Mouse (Mus musculus): ENCODE results near the gene Tesc.

The Tesc gene

GRCm38 (mm10) chr5:118027698-118028190 lies at the start of gene Tesc:
TSS of gene Tesc (plus strand) at chr5:118027743.
- CTCF ChIA-PET, result no interaction called here

GRCm38 (mm10) chr5:117978159-117978697 lies 49.3 kb upstream of the Tesc start:
- CTCF ChIA-PET, result no interaction called here

GRCm38 (mm10) chr5:117979082-117979481 lies 48.5 kb upstream of the Tesc start:
- CTCF ChIA-PET, result no interaction called here

GRCm38 (mm10) chr5:117980921-117981320 lies 46.6 kb upstream of the Tesc start:
- CTCF ChIA-PET, result interaction anchor here (0.6 kb wide), 1 partner anchor 17 kb away, joined by 13 read pairs; no protein-coding TSS in a partner anchor

GRCm38 (mm10) chr5:117981943-117982342 lies 45.6 kb upstream of the Tesc start:
- CTCF ChIA-PET, result no interaction called here

GRCm38 (mm10) chr5:117986327-117986726 lies 41.2 kb upstream of the Tesc start:
- CTCF ChIA-PET, result no interaction called here

GRCm38 (mm10) chr5:117987891-117988290 lies 39.7 kb upstream of the Tesc start:
- CTCF ChIA-PET, result interaction anchor here (0.6 kb wide), 1 partner anchor 17 kb away, joined by 3 read pairs; no protein-coding TSS in a partner anchor

- CTCF ChIA-PET, result no interaction called here
Measured at GRCm38 (mm10) chr5:117988367-117988766, 39.2 kb upstream of the Tesc start.

- CTCF ChIA-PET, result no interaction called here
Measured at GRCm38 (mm10) chr5:117989773-117990172, 37.8 kb upstream of the Tesc start.

- CTCF ChIA-PET, result no interaction called here
Measured at GRCm38 (mm10) chr5:117990957-117991356, 36.6 kb upstream of the Tesc start.

- CTCF ChIA-PET, result no interaction called here
Measured at GRCm38 (mm10) chr5:117993550-117993949, 34.0 kb upstream of the Tesc start.

- CTCF ChIA-PET, result no interaction called here
Measured at GRCm38 (mm10) chr5:117995372-117995901, 32.1 kb upstream of the Tesc start.

- CTCF ChIA-PET, result no interaction called here
Measured at GRCm38 (mm10) chr5:117995911-117996310, 31.6 kb upstream of the Tesc start.

- CTCF ChIA-PET, result no interaction called here
Measured at GRCm38 (mm10) chr5:117996581-117996980, 31.0 kb upstream of the Tesc start.

GRCm38 (mm10) chr5:117997434-117997970 lies 30.0 kb upstream of the Tesc start:
- CTCF ChIA-PET, result interaction anchor here (0.5 kb wide), 1 partner anchor 17 kb away, joined by 13 read pairs; no protein-coding TSS in a partner anchor

GRCm38 (mm10) chr5:117999061-117999460 lies 28.5 kb upstream of the Tesc start:
- CTCF ChIA-PET, result no interaction called here

- CTCF ChIA-PET, result no interaction called here
Measured at GRCm38 (mm10) chr5:117999584-117999983, 28.0 kb upstream of the Tesc start.

- CTCF ChIA-PET, result interaction anchor here (0.6 to 1.0 kb wide), 2 partner anchors 15 to 67 kb away, joined by 4 read pairs; no protein-coding TSS in a partner anchor
Measured at GRCm38 (mm10) chr5:118002059-118002458, 25.5 kb upstream of the Tesc start.

- CTCF ChIA-PET, result interaction anchor here (0.5 to 0.9 kb wide), 3 partner anchors 17 to 66 kb away, joined by 3 to 8 read pairs (median 3); no protein-coding TSS in a partner anchor
Measured at GRCm38 (mm10) chr5:118004619-118005018, 22.9 kb upstream of the Tesc start.

GRCm38 (mm10) chr5:118005728-118006127 lies 21.8 kb upstream of the Tesc start:
- CTCF ChIA-PET, result interaction anchor here (0.6 kb wide), 1 partner anchor 67 kb away, joined by 13 read pairs; no protein-coding TSS in a partner anchor

- CTCF ChIA-PET, result no interaction called here
Measured at GRCm38 (mm10) chr5:118008344-118008743, 19.2 kb upstream of the Tesc start.

- CTCF ChIA-PET, result no interaction called here
Measured at GRCm38 (mm10) chr5:118010872-118011271, 16.7 kb upstream of the Tesc start.

GRCm38 (mm10) chr5:118011796-118012195 lies 15.7 kb upstream of the Tesc start:
- CTCF ChIA-PET, result no interaction called here

Data from spleen, embryonic (tissue).